Mouse (Mus musculus) heart, embryonic 16.5 days (tissue): ENCODE measurements around the gene Ell2. TPM values are rescaled to one million over a fixed set of nuclear protein-coding genes. Genes with fewer than 3 reads are reported as not detected.

Experiments
- ATAC-seq: fragments of 200-750 bp; cut with Nextera tagmentation; replicated peaks from 2 replicates; pipeline ENCODE4 v1.8.0; 2017; ENCODE audit warnings: moderate number of reproducible peaks; ENCODE audit not compliant: insufficient read depth, low FRiP score; ENCODE audit errors: extremely low read depth
- H3K27ac ChIP-seq: fragments of 300-500 bp; sonication (generic); 2 replicates; pipeline ENCODE4 v1.5.1; 2014; ENCODE audit warnings: mild to moderate bottlenecking, low read length, control low read depth, moderate library complexity
- H3K27me3 ChIP-seq: fragments of 300-500 bp; sonication (generic); 2 replicates; pipeline ENCODE4 v1.6.1; 2014; ENCODE audit warnings: low read length, mixed read lengths; ENCODE audit not compliant: control insufficient read depth, insufficient read depth
- H3K36me3 ChIP-seq: fragments of 300-500 bp; sonication (generic); 2 replicates; pipeline ENCODE4 v1.6.1; 2014; ENCODE audit not compliant: control insufficient read depth, insufficient read depth
- H3K4me1 ChIP-seq: fragments of 300-500 bp; sonication (generic); 2 replicates; pipeline ENCODE4 v1.6.1; 2014; ENCODE audit warnings: low read length, mixed read lengths; ENCODE audit not compliant: control insufficient read depth, insufficient read depth
- H3K4me2 ChIP-seq: fragments of 300-500 bp; sonication (generic); 2 replicates; pipeline ENCODE4 v1.6.1; 2014; ENCODE audit warnings: low read depth, mild to moderate bottlenecking, control low read depth, low read length
- H3K4me3 ChIP-seq: fragments of 300-500 bp; sonication (generic); 2 replicates; pipeline ENCODE4 v1.5.1; 2014; ENCODE audit warnings: mild to moderate bottlenecking, control low read depth, low read length
- H3K9ac ChIP-seq: fragments of 300-500 bp; sonication (generic); 2 replicates; pipeline ENCODE4 v1.6.1; 2014; ENCODE audit warnings: low read length, control low read depth
- H3K9me3 ChIP-seq: fragments of 300-500 bp; sonication (generic); replicated peaks from 2 replicates; pipeline ENCODE4 v1.6.1; 2016; ENCODE audit warnings: low read length; ENCODE audit not compliant: control insufficient read depth
- WGBS: fragments of 180-500 bp; shearing (Covaris S2); extraction: QIAGEN DNeasy Blood & Tissue Kit; methylation state at CpG from one replicate; pipeline ENCODE4 v1.1.7; 2014; 5-methylcytosine and 5-hydroxymethylcytosine counted together
- polyA plus RNA-seq: library from polyadenylated mRNA; unstranded; fragments of >200 nt; fragmentation: Nextera tagmentation; extraction: Ambion mirVana; gene quantifications from 2 replicates; pipeline ENCODE4 v1.2.1, GENCODE M21; 2015

Gene Ell2
- polyA plus RNA-seq, 1 experiment from 2014 or later = 3.8 TPM

DNA sequence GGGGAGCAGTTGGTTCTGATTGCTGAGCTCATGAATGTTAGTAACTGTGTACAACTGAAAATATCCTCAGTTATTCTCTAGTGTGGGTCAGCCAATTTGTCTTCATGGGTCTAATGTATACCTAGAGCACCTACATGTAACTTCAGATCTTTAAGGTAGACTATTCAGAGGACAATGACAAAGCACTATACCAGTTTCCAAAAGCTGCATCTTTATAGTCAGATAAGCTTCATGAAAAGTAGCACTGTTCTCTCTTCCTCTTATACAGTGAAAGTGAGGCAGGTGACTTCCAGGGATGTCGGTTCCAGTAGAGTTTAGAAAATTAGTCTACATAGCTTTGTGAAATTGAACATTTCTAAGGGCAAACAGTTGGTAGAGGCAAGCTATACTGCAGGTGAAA, 21.4 kb downstream of the Ell2 start:
- peaks cover 3% of the 10 kb centered on the region; the same call in 1 of the 2 replicates for H3K4me1 ChIP-seq
- WGBS = 78% methylated on average over 1 of the region's 1 CpGs
- no peak overlapping the region for H3K27ac ChIP-seq
- ATAC-seq = no peak
- no peaks in the 10 kb centered on the region for H3K27me3 ChIP-seq
- H3K36me3 ChIP-seq = no peaks in the 10 kb centered on the region
- H3K4me2 ChIP-seq = no peak overlapping the region
- H3K9me3 ChIP-seq = no peaks in the 10 kb centered on the region
- H3K4me3 ChIP-seq = no peak overlapping the region
- H3K9ac ChIP-seq = no peak overlapping the region

DNA sequence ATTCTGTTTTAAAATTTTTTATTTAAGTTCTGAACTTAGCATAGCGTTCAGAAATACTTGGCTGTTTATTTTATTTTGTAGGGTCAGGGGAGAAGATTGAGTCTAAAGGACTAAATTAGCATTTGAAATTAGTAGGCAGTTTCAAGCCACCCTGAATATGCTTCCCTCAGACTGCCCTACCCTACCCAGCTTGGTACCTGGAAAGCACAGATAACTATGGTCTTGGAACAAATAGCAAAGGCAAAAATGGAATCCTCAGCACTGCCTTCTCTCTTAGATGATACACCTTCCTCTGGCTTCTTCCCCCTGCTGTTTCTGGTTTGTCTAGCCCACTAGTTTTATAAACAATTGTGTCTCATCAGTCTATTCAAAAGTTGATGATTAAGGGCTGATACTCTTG, 23.3 kb downstream of the Ell2 start:
- 71% methylated on average over 1 of the region's 1 CpGs for WGBS
- no peak for ATAC-seq
- peaks cover 3% of the 10 kb centered on the region; the same call in 1 of the 2 replicates for H3K4me1 ChIP-seq
- no peak overlapping the region for H3K4me2 ChIP-seq
- no peak overlapping the region for H3K27ac ChIP-seq
- no peaks in the 10 kb centered on the region for H3K9me3 ChIP-seq
- H3K36me3 ChIP-seq = no peaks in the 10 kb centered on the region
- no peak overlapping the region for H3K4me3 ChIP-seq
- H3K27me3 ChIP-seq = no peaks in the 10 kb centered on the region
- no peak overlapping the region for H3K9ac ChIP-seq

DNA sequence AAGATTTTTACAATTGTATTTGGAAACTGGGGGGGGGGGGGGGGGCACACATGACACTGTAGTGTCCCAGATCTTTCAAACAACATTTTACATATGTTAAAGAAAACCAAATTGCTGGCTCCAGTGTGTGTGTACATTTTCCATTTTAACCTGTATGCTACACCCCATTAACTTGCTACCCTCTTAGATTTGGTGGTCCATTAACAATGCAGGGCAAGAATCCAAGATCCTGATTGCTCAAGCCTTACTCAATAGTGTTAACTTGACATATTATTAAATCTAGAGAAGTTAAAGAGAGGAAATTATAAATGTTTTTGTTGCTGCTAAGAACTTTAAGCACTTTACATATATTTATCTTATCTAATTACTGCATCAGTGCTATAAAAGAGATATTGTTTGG, 24.2 kb downstream of the Ell2 start:
- Histone ChIP-seq H3K4me1 (peaks cover 3% of the 10 kb centered on the region; the same call in 1 of the 2 replicates), H3K27ac (no peak overlapping the region), H3K4me3 (no peak overlapping the region), H3K9me3 (no peaks in the 10 kb centered on the region), H3K27me3 (no peaks in the 10 kb centered on the region), H3K36me3 (no peaks in the 10 kb centered on the region), H3K4me2 (no peak overlapping the region), H3K9ac (no peak overlapping the region)
- no peak for ATAC-seq

DNA sequence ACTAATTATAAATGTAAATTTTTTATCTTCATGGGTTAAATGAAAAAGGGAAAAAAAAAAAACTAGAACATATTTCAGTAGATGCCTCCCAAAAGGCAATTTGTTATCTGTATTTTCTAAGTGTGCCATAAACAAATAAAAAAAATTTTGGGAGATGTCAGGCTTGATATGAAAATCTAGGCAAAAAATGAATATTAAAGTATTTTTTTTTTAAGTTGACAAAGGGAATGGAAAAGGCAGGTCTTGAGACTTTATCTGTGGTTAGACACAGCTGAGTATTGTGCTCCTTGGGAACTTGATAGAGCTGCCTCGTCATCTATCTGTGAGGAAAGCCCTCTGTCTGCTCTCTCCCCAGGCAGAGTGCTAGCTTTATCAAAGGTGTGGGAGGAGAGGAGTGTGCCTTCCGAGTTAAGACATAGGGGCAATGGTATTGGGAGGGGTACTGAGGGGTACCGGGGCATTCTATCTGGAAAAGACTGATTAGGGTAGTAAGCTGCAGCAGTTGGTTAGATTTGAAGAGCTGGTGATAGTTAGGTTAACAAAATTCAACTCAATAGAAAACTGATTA, 27.1 kb downstream of the Ell2 start:
- 29% methylated on average over 3 of the region's 3 CpGs for WGBS
- Histone ChIP-seq H3K36me3 (no peaks in the 10 kb centered on the region), H3K4me3 (no peak overlapping the region), H3K27ac (no peak overlapping the region), H3K9ac (no peak overlapping the region), H3K4me1 (peaks cover 7% of the 10 kb centered on the region), H3K9me3 (no peaks in the 10 kb centered on the region), H3K4me2 (no peak overlapping the region), H3K27me3 (no peaks in the 10 kb centered on the region)
- ATAC-seq = no peak

DNA sequence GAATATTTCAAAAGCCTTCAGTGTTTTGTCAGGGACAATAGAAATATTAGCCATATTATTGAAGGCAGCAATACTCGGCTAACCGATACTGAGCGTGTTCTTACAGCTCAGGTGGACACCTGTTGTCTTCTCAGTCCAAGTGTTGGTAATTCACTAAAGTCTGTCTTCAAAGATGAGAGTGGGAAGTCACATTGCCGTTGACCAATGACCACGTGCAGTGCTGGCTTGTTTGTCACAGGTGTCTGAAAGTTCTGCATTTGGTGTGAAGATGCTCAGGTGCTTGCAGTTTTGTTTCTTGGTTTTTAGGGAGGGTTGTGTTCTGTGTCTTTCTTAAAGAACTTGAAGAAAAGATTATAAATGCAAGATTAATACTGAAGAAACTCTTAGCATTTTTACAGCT, 27.7 kb downstream of the Ell2 start:
- ATAC-seq = no peak
- peaks cover 9% of the 10 kb centered on the region for H3K4me1 ChIP-seq
- no peak overlapping the region for H3K27ac ChIP-seq
- H3K9me3 ChIP-seq = no peaks in the 10 kb centered on the region
- H3K27me3 ChIP-seq = no peaks in the 10 kb centered on the region
- H3K9ac ChIP-seq = no peak overlapping the region
- WGBS = 85% methylated on average over 5 of the region's 5 CpGs
- no peak overlapping the region for H3K4me3 ChIP-seq
- H3K36me3 ChIP-seq = no peaks in the 10 kb centered on the region
- no peak overlapping the region for H3K4me2 ChIP-seq

DNA sequence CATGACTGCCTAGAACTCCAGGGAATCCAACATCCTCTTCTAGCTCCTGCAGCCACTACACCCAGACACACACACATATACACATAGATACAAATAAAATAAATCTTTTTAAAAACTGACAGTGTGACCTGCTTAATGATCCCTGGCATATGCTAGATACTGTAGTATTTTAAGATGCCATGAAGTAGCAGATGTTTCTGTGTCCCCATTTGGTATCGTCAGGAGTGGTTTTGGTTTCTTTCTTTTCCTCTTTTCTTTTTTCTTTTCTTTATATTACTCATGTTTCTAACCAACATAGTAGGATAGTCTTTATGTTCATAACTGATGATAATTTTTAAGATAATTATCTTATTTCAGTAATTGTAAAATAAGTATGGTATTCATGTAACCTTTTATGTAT, 29.0 kb downstream of the Ell2 start:
- H3K4me3 ChIP-seq = no peak overlapping the region
- H3K4me1 ChIP-seq = peaks cover 9% of the 10 kb centered on the region
- ATAC-seq = no peak
- no peak overlapping the region for H3K4me2 ChIP-seq
- H3K9ac ChIP-seq = no peak overlapping the region
- no peaks in the 10 kb centered on the region for H3K27me3 ChIP-seq
- WGBS = 94% methylated on average over 1 of the region's 1 CpGs
- H3K36me3 ChIP-seq = no peaks in the 10 kb centered on the region
- H3K9me3 ChIP-seq = no peaks in the 10 kb centered on the region
- H3K27ac ChIP-seq = no peak overlapping the region

DNA sequence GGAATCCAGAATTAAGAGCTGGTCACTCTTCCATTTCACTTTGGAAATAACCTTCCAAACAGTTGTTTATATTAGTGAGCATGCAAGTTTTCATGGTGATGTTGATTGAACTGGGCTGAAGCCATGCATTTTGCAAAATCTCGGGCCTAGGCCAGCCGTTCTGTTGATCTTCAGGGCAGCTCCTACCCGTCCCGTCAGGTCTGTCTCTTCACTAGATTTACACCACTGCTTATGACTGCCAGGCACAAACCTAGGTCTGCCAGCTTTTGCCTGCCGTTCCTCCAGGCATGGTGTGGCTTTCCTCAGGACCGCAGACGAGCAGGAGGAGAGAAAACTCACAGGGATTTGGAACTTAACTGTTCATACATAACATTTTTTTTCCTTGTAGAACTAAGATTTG, 31.4 kb downstream of the Ell2 start:
- ATAC-seq = no peak

DNA sequence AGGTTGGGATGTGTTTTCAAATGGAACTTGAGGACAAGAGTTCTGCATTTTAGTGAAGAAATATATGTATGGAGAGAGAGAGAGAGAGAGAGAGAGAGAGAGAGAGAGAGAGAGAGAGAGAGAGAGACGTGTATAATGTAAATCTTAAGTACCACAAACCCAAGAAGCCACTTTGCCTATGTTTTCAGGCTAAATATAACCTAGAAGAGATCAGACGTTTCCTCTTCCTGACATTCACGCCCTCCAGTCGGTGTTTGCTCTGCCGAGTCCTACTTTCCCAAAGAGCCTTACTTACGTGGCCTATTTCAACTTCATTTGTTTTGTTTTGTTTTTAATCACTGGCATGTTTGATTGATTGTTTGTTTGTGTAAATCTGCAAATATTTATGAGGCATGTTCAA, 32.0 kb downstream of the Ell2 start:
- Histone ChIP-seq H3K36me3 (no peaks in the 10 kb centered on the region), H3K4me1 (peaks cover 9% of the 10 kb centered on the region), H3K4me2 (peak overlapping the region; percentile 15; the same call in 1 of the 2 replicates), H3K9me3 (no peaks in the 10 kb centered on the region), H3K9ac (no peak overlapping the region), H3K4me3 (no peak overlapping the region), H3K27me3 (no peaks in the 10 kb centered on the region), H3K27ac (no peak overlapping the region)
- 13% methylated on average over 6 of the region's 6 CpGs for WGBS
- ATAC-seq = no peak

More for the DNA sequence above, 31.4 kb downstream of the Ell2 start:
- WGBS = 57% methylated on average over 7 of the region's 7 CpGs
- no peak overlapping the region for H3K27ac ChIP-seq
- H3K4me3 ChIP-seq = no peak overlapping the region
- H3K9ac ChIP-seq = no peak overlapping the region
- no peaks in the 10 kb centered on the region for H3K36me3 ChIP-seq
- no peaks in the 10 kb centered on the region for H3K27me3 ChIP-seq
- H3K4me2 ChIP-seq = no peak overlapping the region
- no peaks in the 10 kb centered on the region for H3K9me3 ChIP-seq
- peaks cover 9% of the 10 kb centered on the region for H3K4me1 ChIP-seq

DNA sequence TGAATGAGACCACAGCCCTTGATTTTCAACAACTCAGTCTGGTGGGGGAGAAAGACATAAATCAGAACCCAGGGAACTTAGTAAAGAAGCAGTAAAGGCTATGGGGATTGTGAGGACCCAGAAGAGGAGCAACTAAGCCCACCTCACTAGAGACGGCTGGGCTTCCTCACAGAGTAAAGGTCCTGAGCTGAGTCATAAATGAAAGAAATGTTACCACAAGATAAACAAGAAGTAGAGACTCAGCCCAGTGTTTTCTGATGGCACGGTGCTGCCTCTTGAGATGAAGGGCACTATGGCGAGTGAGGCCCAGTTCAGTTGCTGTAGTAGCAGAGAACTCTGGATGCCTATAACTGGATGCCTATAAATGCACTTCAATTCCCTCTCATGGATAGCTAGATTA, 32.4 kb downstream of the Ell2 start:
- Histone ChIP-seq H3K9me3 (no peaks in the 10 kb centered on the region), H3K4me1 (peaks cover 9% of the 10 kb centered on the region), H3K9ac (no peak overlapping the region), H3K36me3 (no peaks in the 10 kb centered on the region), H3K4me2 (0 out of 2 replicates have a peak overlapping the region, but pooled peaks have one; percentile 15), H3K27me3 (no peaks in the 10 kb centered on the region), H3K27ac (no peak overlapping the region), H3K4me3 (no peak overlapping the region)
- ATAC-seq = no peak
- WGBS = 59% methylated on average over 3 of the region's 3 CpGs
